Mouse (Mus musculus) layer of hippocampus, adult 11-12 months (tissue): ENCODE measurements at regions not wholly inside any gene's neighbourhood (a gene's known extent, or its start where the extent isn't known, plus 50 kb on each side); places are given as distances from the start of the nearest gene placed in this dataset.

Source experiments
- DNase-seq: peaks from one replicate; pipeline ENCODE4 v3.0.0; 2022; ENCODE audit warnings: low spot score

GRCm38 (mm10) chr4:48889074-48889592 is 169.9 kb upstream of the Plppr1 start:
- no peak for DNase-seq

- DNase-seq, result no peak
Observed at GRCm38 (mm10) chr4:48904551-48904950, 154.5 kb upstream of the Plppr1 start.

DNA sequence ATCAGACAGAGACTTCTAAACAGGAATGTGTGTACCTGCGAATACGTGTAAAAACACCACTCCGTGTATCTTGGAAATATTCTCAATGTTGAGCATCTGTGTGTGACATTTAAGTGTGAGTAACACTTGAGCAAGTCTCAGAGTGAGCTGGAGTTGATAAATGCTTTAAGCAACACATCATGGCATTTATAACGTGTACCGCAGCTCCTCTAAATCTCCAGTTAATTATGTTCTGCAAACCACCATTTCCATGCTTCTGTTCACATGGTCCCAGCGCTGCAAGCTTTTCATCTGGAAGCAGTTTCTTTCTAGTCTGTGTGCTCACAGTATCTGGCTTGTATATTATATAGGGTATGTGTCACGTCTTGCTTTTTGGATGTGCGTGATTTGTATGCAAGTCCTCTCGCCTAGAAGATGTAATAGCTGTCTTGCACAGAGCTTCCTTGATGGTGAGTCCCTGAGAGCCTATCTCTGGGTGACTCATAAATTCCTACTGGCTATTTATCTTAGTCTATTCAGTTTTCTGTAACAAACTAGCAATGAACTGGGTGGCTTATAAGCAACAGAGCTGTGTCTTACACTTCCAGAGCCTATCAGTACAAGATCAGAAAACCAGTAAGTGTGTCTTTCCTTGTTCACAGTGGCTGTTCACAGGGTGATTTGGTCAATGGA is 153.7 kb upstream of the Plppr1 start:
- DNase-seq, result no peak

DNA sequence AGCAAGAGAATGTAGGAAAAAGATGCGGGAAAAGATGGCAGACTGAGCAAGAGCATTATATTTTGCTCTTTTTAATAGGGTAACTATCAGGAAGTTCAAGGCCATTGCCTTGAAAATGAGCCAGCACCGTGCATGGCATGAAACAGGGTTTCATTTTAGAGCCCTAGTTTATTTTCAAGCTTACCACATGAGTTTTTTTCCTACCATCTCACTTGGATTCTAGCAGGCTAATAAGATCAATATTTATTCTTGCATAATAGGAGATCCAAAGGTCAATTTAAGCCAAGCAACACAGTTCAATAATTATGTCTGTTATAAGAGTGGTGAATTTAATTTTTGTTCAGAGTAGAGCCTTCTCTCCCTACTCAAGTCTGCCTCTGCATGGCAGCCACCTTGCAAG is 149.9 kb upstream of the Plppr1 start:
- no peak for DNase-seq

DNA sequence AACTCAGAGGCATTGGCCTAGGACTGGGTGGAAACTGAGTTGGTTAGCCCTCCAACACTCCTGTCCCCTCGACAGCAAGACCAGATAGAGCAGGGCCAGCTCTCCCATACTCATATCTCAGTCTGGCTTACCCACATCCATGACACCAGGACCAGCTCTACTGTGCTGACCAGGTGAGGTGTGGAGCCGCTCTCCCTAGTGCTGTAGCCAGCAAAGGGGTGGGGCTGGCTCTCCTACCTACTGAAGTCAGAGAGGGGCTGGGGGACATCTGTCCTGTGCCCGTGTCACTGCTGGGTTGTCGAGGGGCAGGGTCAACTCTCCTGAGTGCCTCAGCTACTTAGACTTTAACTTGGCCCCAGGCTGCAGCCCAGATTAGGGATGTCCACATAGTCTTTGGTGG is 145.8 kb upstream of the Plppr1 start:
- DNase-seq, result no peak

- DNase-seq, result peak; percentile 58
Observed at GRCm38 (mm10) chr4:48924576-48925459, 134.3 kb upstream of the Plppr1 start.

- DNase-seq, result no peak
Observed at GRCm38 (mm10) chr4:48938420-48938819, 120.7 kb upstream of the Plppr1 start.

GRCm38 (mm10) chr4:48938892-48939291 is 120.2 kb upstream of the Plppr1 start:
- DNase-seq, result no peak

- DNase-seq, result no peak
Observed at GRCm38 (mm10) chr4:48945266-48945818, 113.7 kb upstream of the Plppr1 start.

DNA sequence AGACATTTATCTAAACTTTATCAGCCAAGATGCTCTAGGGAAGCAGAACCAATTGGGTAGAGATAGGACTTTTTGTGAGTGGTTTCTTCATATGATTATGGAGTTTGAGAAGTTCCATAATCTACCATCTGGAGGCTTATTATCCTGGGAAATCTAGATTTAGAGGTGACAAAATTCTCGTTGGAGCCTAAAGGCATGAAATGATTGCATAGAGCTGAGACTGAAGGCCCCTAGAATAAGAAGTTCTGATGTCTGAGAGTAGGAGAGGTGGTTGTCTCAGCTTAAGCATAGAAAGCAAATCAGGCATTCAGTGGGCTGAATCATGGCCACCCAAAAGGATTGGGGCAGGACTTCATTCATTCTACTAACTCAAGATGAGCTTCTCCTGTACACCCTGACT is 106.1 kb upstream of the Plppr1 start:
- DNase-seq, result no peak

DNA sequence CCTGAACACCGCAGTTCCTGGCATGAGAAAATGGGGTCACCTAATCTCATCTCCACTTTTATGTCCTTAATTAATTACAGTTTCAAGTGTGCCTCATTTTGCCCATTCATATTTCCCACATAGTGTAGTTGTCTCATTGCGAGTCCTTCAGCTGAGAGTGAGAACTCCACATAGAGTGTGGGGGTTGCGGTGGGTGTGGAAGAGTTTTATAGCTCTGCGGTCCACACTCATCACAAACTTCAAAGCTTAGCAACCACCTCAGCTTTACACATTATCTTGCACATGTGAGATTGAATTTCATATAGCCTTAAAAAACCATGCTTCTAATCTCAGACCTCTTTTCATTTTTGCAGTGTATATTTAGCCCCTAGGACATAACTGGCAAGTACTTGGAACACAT is 83.3 kb upstream of the Plppr1 start:
- no peak for DNase-seq

- no peak for DNase-seq
Observed at GRCm38 (mm10) chr4:48992021-48992420, 67.1 kb upstream of the Plppr1 start.
